Mouse (Mus musculus) G1E (cell line): ENCODE measurements at regions not wholly inside any gene's neighbourhood (a gene's known extent, or its start where the extent isn't known, plus 50 kb on each side); places are given as distances from the start of the nearest gene placed in this dataset.

ENCODE experiments used
- CTCF ChIP-seq: IDR thresholded peaks from 2 replicates; pipeline ENCODE4 v1.5.1; 2012; ENCODE audit warnings: low read depth, low read length, inconsistent platforms, mixed read lengths
- GATA1 ChIP-seq: IDR thresholded peaks from 2 replicates; pipeline ENCODE4 v1.6.1; 2012; ENCODE audit warnings: borderline replicate concordance, low read length, inconsistent platforms, mixed read lengths
- TAL1 ChIP-seq: conservative IDR thresholded peaks from 2 replicates; pipeline ENCODE4 v1.6.1; 2012; ENCODE audit warnings: low read depth, low read length, inconsistent platforms, mixed read lengths

DNA sequence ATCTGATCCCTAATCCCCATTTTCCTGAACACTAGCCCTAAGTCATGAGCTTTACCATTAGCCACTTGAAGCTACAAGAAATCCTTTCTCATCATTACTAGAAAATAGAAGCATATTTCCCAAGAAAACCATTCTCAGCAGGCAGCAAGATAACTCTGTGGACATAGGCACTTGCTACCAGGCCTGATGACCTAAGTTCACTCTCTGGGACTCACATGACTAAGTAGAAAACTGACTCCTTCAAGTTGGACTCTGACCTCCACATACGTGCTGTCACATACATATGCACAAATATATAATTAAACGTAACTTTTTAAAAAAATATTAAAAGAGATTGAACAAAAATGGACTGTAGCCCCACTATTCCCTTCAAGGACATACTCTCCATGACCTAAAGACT is 200.8 kb downstream of the Actr3 start:
- TF ChIP-seq CTCF = no peak
- no peak for TF ChIP-seq GATA1
- TF ChIP-seq TAL1 = no peak
